Mouse (Mus musculus) neutrophil, adult 65 days (primary cell): ENCODE results near the gene Vrk1. TPM values are rescaled to one million over a fixed set of nuclear protein-coding genes. Genes with fewer than 3 reads are reported as not detected.

ENCODE experiments used
- total RNA-seq: library from RNA; stranded (reverse); gene quantifications from 2 replicates; pipeline ENCODE4 v1.2.4, GENCODE M21; 2023

Vrk1 gene
- 72.8 and 89.5 TPM in 2 replicates for total RNA-seq

DNA sequence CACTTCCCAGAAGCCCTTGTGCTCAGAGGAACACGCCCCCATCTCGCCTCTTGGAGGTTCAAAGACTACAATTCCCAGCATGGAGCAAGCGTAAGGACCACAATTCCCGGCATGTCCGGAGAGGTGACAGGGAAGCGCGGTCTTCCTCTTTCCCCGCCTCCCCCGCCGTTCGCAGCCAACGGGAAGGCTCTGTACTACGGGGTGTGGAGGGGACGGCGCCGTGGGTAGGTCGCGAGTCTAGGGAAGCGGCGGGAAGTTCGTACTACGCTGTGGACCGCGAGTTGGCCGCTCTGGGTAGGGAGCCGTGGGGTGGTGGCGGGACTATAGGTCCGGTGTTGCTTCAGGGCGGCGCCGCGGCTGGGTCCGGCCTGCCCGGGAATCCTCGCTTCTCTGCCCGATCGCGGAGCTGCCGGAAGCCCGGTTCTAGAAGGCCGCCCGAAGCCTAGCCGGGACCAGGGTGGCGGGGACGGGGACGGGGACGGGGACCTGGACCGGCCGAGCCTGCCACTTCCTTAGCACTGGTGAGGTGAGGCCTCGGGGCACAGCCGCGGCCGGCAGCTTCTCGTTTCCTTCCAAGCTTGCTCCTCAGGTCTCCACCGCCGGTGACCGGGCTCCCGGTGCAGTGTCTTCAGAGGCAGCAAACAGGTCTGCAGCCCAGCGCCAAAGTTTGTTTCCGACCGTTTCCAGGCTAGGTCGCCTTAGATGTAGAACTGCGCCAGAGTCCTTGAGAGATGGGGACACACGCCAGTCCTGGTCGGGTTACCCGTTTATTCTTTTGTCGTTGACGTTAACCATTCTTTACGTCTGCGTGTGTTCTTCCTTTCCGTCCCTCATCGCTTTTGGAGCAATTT, at the start of gene Vrk1:
Vrk1 (plus strand) TSS at position 164 of the 851 bp plus-strand sequence.

Other genes starting within 250 kb of the Vrk1 start
- gene Papola, start 225.5 kb upstream of the Vrk1 start, total RNA-seq = 103 and 106 TPM in 2 replicates